Mouse (Mus musculus) forebrain, postnatal 0 days (tissue): ENCODE results near the gene Adamtsl3. TPM values are rescaled to one million over a fixed set of nuclear protein-coding genes. Genes with fewer than 3 reads are reported as not detected.

Experiments used
- ATAC-seq: fragments of 200-750 bp; cut with Nextera tagmentation; 2 replicates; pipeline ENCODE4 v1.8.0; 2017; ENCODE audit warnings: mild to moderate bottlenecking, moderate library complexity
- DNase-seq: peaks from one replicate; pipeline ENCODE4 v3.0.0-alpha.2; 2015
- H3K27ac ChIP-seq: fragments of 300-500 bp; sonication (generic); 2 replicates; pipeline ENCODE4 v1.5.1; 2014; ENCODE audit warnings: low read depth, mild to moderate bottlenecking, antibody characterized with exemption, low read length, moderate library complexity, mixed read lengths
- H3K27me3 ChIP-seq: fragments of 300-500 bp; sonication (generic); 2 replicates; pipeline ENCODE4 v1.6.1; 2014; ENCODE audit warnings: mild to moderate bottlenecking, low read length, mixed read lengths; ENCODE audit not compliant: insufficient read depth
- H3K36me3 ChIP-seq: fragments of 300-500 bp; sonication (generic); 2 replicates; pipeline ENCODE4 v1.6.1; 2014; ENCODE audit warnings: mild to moderate bottlenecking, moderate library complexity; ENCODE audit not compliant: insufficient read depth
- H3K4me1 ChIP-seq: fragments of 300-500 bp; sonication (generic); 2 replicates; pipeline ENCODE4 v1.6.1; 2014; ENCODE audit warnings: antibody characterized with exemption; ENCODE audit not compliant: insufficient read depth
- H3K4me2 ChIP-seq: fragments of 300-500 bp; sonication (generic); 2 replicates; pipeline ENCODE4 v1.6.1; 2014; ENCODE audit warnings: low read depth, mild to moderate bottlenecking, moderate library complexity
- H3K4me3 ChIP-seq: fragments of 300-500 bp; sonication (generic); 2 replicates; pipeline ENCODE4 v1.5.1; 2014; ENCODE audit warnings: low read depth, low read length, mixed read lengths
- H3K9ac ChIP-seq: fragments of 300-500 bp; sonication (generic); 2 replicates; pipeline ENCODE4 v1.6.1; 2014; ENCODE audit warnings: mild to moderate bottlenecking
- H3K9me3 ChIP-seq: fragments of 300-500 bp; sonication (generic); 2 replicates; pipeline ENCODE4 v1.6.1; 2016; ENCODE audit warnings: low read length
- CTCF ChIP-seq: sonication (generic); IDR thresholded peaks from 2 replicates; pipeline ENCODE4 v1.5.1; 2016; ENCODE audit warnings: antibody characterized with exemption, control low read depth, low read depth
- WGBS: fragments of 180-500 bp; shearing (Covaris S2); extraction: QIAGEN DNeasy Blood & Tissue Kit; methylation state at CpG from one replicate; pipeline ENCODE4 v1.1.7; 2014; 5-methylcytosine and 5-hydroxymethylcytosine counted together
- polyA plus RNA-seq: library from polyadenylated mRNA; unstranded; fragments of >200 nt; fragmentation: Nextera tagmentation; extraction: Ambion mirVana; gene quantifications from 2 replicates; pipeline ENCODE4 v1.2.1, GENCODE M21; 2015
- total RNA-seq: library from RNA; depleted of rRNA; stranded (reverse); fragments of >200 nt; gene quantifications from 2 replicates; pipeline ENCODE4 v1.2.3, GENCODE M21; 2014

Adamtsl3 gene
- total and polyA plus RNA-seq, 2 experiments from 2014 or later: 0.61 to 4.8 TPM

GRCm38 (mm10) chr7:82566688-82567087 lies 231.2 kb downstream of the Adamtsl3 start:
- no peak overlapping the region for H3K9ac ChIP-seq
- no peaks in the 10 kb centered on the region for H3K9me3 ChIP-seq
- no peak for TF ChIP-seq CTCF
- H3K4me3 ChIP-seq: no peak overlapping the region
- no peaks in the 10 kb centered on the region for H3K4me1 ChIP-seq
- no peaks in the 10 kb centered on the region for H3K27me3 ChIP-seq
- H3K27ac ChIP-seq: no peak overlapping the region
- DNase-seq (no peak), ATAC-seq (no peak)
- H3K36me3 ChIP-seq: no peaks in the 10 kb centered on the region
- 48% methylated on average over 8 of the region's 8 CpGs for WGBS
- H3K4me2 ChIP-seq: no peak overlapping the region

GRCm38 (mm10) chr7:82567811-82568210 lies 232.3 kb downstream of the Adamtsl3 start:
- H3K36me3 ChIP-seq: no peaks in the 10 kb centered on the region
- no peak overlapping the region for H3K9ac ChIP-seq
- ATAC-seq: no peak
- H3K27ac ChIP-seq: no peak overlapping the region
- no peak for DNase-seq
- no peaks in the 10 kb centered on the region for H3K27me3 ChIP-seq
- WGBS: 96% methylated on average over 3 of the region's 3 CpGs
- H3K4me1 ChIP-seq: no peaks in the 10 kb centered on the region
- no peak overlapping the region for H3K4me3 ChIP-seq
- H3K9me3 ChIP-seq: no peaks in the 10 kb centered on the region
- TF ChIP-seq CTCF: no peak
- no peak overlapping the region for H3K4me2 ChIP-seq

DNA sequence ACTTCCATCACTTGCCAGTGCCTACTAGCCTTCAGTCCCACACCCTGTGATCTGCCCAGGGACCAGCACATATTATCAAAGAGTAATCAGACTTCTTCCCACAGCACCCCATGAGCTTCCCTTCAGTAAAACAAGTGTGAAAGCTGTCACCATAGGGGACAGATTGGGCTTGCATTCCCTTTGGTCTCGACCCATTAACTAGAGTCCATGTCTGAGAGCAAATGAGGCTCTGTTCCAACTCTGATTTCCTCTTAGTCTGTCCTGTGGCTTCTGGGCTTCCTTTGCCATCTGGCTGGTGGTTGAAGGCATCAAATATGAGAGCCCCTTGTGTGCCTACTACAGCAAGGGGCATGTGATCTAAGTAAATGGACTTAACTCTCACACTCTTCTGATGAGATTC lies 237.5 kb downstream of the Adamtsl3 start:
- DNase-seq: no peak
- Histone ChIP-seq H3K27ac (no peak overlapping the region), H3K27me3 (no peaks in the 10 kb centered on the region), H3K36me3 (no peaks in the 10 kb centered on the region), H3K9ac (no peak overlapping the region), H3K4me1 (no peaks in the 10 kb centered on the region), H3K9me3 (no peaks in the 10 kb centered on the region), H3K4me2 (no peak overlapping the region), H3K4me3 (no peak overlapping the region)
- 78% methylated on average over 1 of the region's 1 CpGs for WGBS
- ATAC-seq: no peak
- no peak for TF ChIP-seq CTCF

GRCm38 (mm10) chr7:82580007-82580406 lies 244.5 kb downstream of the Adamtsl3 start:
- H3K27me3 ChIP-seq: no peaks in the 10 kb centered on the region
- H3K9me3 ChIP-seq: no peaks in the 10 kb centered on the region
- H3K4me1 ChIP-seq: no peaks in the 10 kb centered on the region
- H3K27ac ChIP-seq: no peak overlapping the region
- no peak overlapping the region for H3K9ac ChIP-seq
- no peak overlapping the region for H3K4me3 ChIP-seq
- DNase-seq: no peak
- no peak for ATAC-seq
- 86% methylated on average over 3 of the region's 3 CpGs for WGBS
- no peaks in the 10 kb centered on the region for H3K36me3 ChIP-seq
- no peak for TF ChIP-seq CTCF
- no peak overlapping the region for H3K4me2 ChIP-seq

DNA sequence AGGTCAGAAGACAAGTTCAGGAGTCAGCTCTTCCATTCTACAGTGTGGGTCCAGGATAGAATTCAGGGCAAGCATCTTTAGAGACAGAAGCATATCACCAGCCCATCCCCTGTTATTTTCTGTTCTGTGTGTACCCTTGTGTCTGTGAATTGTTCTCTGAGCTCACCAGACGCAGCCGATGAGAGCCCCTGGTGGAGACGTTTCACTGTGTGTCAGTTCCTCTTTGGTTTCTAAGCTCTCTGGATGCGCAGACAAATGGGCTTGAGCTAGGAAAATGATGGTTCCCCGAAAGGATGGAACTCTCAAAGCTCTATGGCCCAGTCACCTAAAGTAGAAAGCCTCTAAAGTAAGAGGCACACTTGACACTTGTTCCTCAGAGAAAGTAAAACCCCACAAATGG lies 246.3 kb downstream of the Adamtsl3 start:
- Histone ChIP-seq H3K27ac (no peak overlapping the region), H3K9me3 (no peaks in the 10 kb centered on the region), H3K27me3 (no peaks in the 10 kb centered on the region), H3K4me1 (no peaks in the 10 kb centered on the region), H3K9ac (no peak overlapping the region), H3K4me2 (no peak overlapping the region), H3K4me3 (no peak overlapping the region), H3K36me3 (no peaks in the 10 kb centered on the region)
- WGBS: 74% methylated on average over 5 of the region's 5 CpGs
- DNase-seq: no peak
- ATAC-seq: no peak
- TF ChIP-seq CTCF: no peak

DNA sequence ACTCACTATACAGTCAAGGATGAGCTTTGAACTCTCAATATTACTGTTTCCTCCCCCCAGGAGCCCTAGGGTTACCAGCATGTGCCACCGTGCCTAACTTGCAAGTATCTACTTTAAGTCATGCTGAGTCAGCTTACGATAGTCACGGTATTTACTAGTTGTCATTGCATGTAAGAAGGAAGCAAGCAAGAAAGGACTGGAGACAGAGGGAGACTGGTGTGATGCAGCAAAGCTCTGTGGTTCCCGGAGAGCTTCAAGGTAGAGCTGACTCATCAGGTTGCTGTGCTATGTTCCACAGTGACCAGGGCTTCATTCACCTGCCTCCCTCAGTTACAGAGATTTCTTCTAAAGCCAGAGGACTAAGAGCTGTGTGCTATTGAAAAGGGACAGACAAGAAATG lies 247.0 kb downstream of the Adamtsl3 start:
- H3K4me3 ChIP-seq: no peak overlapping the region
- H3K36me3 ChIP-seq: no peaks in the 10 kb centered on the region
- no peaks in the 10 kb centered on the region for H3K4me1 ChIP-seq
- H3K27ac ChIP-seq: no peak overlapping the region
- H3K27me3 ChIP-seq: no peaks in the 10 kb centered on the region
- DNase-seq: no peak
- 86% methylated on average over 4 of the region's 4 CpGs for WGBS
- no peak for ATAC-seq
- TF ChIP-seq CTCF: no peak
- no peak overlapping the region for H3K9ac ChIP-seq
- no peak overlapping the region for H3K4me2 ChIP-seq
- no peaks in the 10 kb centered on the region for H3K9me3 ChIP-seq

DNA sequence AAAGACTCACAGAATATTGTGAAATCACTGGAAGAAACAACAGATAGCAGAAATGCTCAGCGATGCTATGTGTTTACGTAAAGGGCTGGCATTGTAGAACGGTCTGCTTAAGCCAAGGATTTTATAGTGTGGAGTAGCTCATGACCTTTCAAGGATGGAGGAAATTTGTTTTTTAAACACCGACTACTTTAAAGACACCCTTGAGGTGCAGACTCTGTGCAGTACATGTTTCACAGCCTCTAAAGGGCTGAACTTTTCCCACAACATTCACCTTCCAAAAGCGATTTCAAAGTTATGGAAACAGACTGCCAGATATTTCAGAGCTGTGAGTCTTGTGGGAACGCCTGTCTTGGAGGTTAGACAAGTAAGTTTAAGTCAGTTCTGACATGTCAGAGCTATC lies 255.4 kb downstream of the Adamtsl3 start:
- H3K9me3 ChIP-seq: no peaks in the 10 kb centered on the region
- no peak for ATAC-seq
- WGBS: 88% methylated on average over 6 of the region's 6 CpGs

DNA sequence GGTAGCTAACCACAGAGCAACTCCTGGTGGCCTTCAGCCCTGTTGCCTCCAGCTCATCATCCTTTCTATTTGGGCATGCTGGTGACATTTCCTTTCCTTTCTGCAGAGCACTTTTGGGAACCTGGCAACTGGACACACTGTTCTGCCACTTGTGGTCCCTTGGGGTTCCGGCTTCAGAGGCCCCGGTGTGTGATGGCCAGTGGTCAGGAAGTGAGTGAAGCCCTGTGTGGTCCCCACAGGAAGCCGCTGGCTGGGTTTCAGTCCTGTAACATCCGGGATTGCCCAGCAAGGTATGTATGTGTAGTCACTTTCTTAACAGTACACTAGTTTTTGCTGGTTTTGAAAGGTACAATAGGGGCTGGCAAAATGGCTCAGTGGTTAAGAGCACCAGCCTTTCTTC lies 266.5 kb downstream of the Adamtsl3 start:
- no peaks in the 10 kb centered on the region for H3K4me1 ChIP-seq

More for the DNA sequence above, 255.4 kb downstream of the Adamtsl3 start:
- DNase-seq: no peak
- TF ChIP-seq CTCF: no peak
- Histone ChIP-seq H3K9ac (no peak overlapping the region), H3K36me3 (no peaks in the 10 kb centered on the region), H3K4me2 (no peak overlapping the region), H3K4me3 (no peak overlapping the region), H3K27me3 (no peaks in the 10 kb centered on the region), H3K4me1 (no peaks in the 10 kb centered on the region), H3K27ac (no peak overlapping the region)

More for the DNA sequence above, 266.5 kb downstream of the Adamtsl3 start:
- no peaks in the 10 kb centered on the region for H3K27me3 ChIP-seq
- H3K4me3 ChIP-seq: no peak overlapping the region
- H3K27ac ChIP-seq: no peak overlapping the region
- no peaks in the 10 kb centered on the region for H3K36me3 ChIP-seq
- no peak for ATAC-seq
- no peaks in the 10 kb centered on the region for H3K9me3 ChIP-seq
- no peak overlapping the region for H3K4me2 ChIP-seq
- DNase-seq: no peak
- WGBS: 84% methylated on average over 4 of the region's 4 CpGs
- no peak for TF ChIP-seq CTCF
- H3K9ac ChIP-seq: no peak overlapping the region
